Mouse (Mus musculus) neural tube, embryonic 10.5 days (tissue): ENCODE results near the gene Haao.
"Not testable (repeated sequence)": the region's sequence is repeated elsewhere in the genome, so short reads cannot be mapped to it uniquely, and the experiment has no call there.

Experiments used
- DNase-seq: peaks from one replicate; pipeline ENCODE4 v3.0.0-alpha.2; 2017; ENCODE audit warnings: low spot score; ENCODE audit errors: extremely low spot score

Gene Haao

GRCm38 (mm10) chr17:83866582-83866981 is 18.8 kb upstream of the Haao start:
- peak; percentile 72 for DNase-seq

- DNase-seq: no peak
Observed at GRCm38 (mm10) chr17:83865366-83865765, 17.6 kb upstream of the Haao start.

GRCm38 (mm10) chr17:83862134-83862881 is 14.5 kb upstream of the Haao start:
- no peak for DNase-seq

- DNase-seq: peak; percentile 100
Observed at GRCm38 (mm10) chr17:83861444-83862133, 13.8 kb upstream of the Haao start.

- DNase-seq: not testable (repeated sequence)
Observed at GRCm38 (mm10) chr17:83860968-83861367, 13.2 kb upstream of the Haao start.

GRCm38 (mm10) chr17:83860224-83860623 is 12.5 kb upstream of the Haao start:
- no peak for DNase-seq

GRCm38 (mm10) chr17:83859639-83860038 is 11.9 kb upstream of the Haao start:
- DNase-seq: no peak

GRCm38 (mm10) chr17:83858413-83858812 is 10.7 kb upstream of the Haao start:
- no peak for DNase-seq

GRCm38 (mm10) chr17:83854284-83854918 is 6.6 kb upstream of the Haao start:
- DNase-seq: no peak

GRCm38 (mm10) chr17:83853831-83854230 is 6.1 kb upstream of the Haao start:
- no peak for DNase-seq

GRCm38 (mm10) chr17:83850864-83851263 is 3.1 kb upstream of the Haao start:
- DNase-seq: no peak

- peak; percentile 93 for DNase-seq
Observed at GRCm38 (mm10) chr17:83850458-83850857, 2.7 kb upstream of the Haao start.

- DNase-seq: no peak
Observed at GRCm38 (mm10) chr17:83849717-83850116, 2.0 kb upstream of the Haao start.

- no peak for DNase-seq
Observed at GRCm38 (mm10) chr17:83849081-83849675, 1.4 kb upstream of the Haao start.

GRCm38 (mm10) chr17:83848482-83848881 is 719 bp upstream of the Haao start:
- no peak for DNase-seq

- DNase-seq: no peak
Observed at GRCm38 (mm10) chr17:83847100-83847499, 663 bp downstream of the Haao start.

- DNase-seq: no peak
Observed at GRCm38 (mm10) chr17:83846301-83847021, 1.3 kb downstream of the Haao start.

- no peak for DNase-seq
Observed at GRCm38 (mm10) chr17:83845538-83845937, 2.2 kb downstream of the Haao start.

- DNase-seq: no peak
Observed at GRCm38 (mm10) chr17:83843780-83844179, 4.0 kb downstream of the Haao start.

- no peak for DNase-seq
Observed at GRCm38 (mm10) chr17:83841011-83841410, 6.8 kb downstream of the Haao start.

- no peak for DNase-seq
Observed at GRCm38 (mm10) chr17:83839132-83839531, 8.6 kb downstream of the Haao start.
